Mouse (Mus musculus) MEL (cell line): ENCODE results near the gene Susd2.

Source experiments
- CTCF ChIP-seq, 3 experiments: IDR thresholded peaks in 2 of 3; conservative IDR thresholded peaks in 1 of 3; 2 replicates each; pipeline ENCODE4 v1.5.1; 2011 to 2012; ENCODE audit warnings: low read length in 3 of 3, low read depth in 2 of 3, mild to moderate bottlenecking in 2 of 3, improper control_type of control experiment in 1 of 3, inconsistent platforms in 1 of 3, mixed read lengths in 1 of 3, moderate library complexity in 1 of 3; ENCODE audit not compliant: control insufficient read depth in 1 of 3, insufficient read depth in 1 of 3, poor library complexity in 1 of 3, severe bottlenecking in 1 of 3
- EP300 ChIP-seq, 2 experiments: IDR thresholded peaks; 2 replicates each; pipeline ENCODE4 v1.6.1; 2011; ENCODE audit warnings: improper control_type of control experiment in 2 of 2, low read length in 2 of 2, low read depth in 1 of 2, mild to moderate bottlenecking in 1 of 2
- MAX ChIP-seq: IDR thresholded peaks from 2 replicates; pipeline ENCODE4 v1.6.1; 2011; ENCODE audit warnings: low read length, improper control_type of control experiment
- POLR2A ChIP-seq, 2 experiments: IDR thresholded peaks; 2 replicates each; pipeline ENCODE4 v1.6.1; 2011 to 2012; ENCODE audit warnings: low read length in 2 of 2, mild to moderate bottlenecking in 2 of 2, control low read depth in 1 of 2, improper control_type of control experiment in 1 of 2, low read depth in 1 of 2, moderate library complexity in 1 of 2; ENCODE audit not compliant: control insufficient read depth in 1 of 2, insufficient read depth in 1 of 2, poor library complexity in 1 of 2
- TAL1 ChIP-seq: IDR thresholded peaks from 2 replicates; pipeline ENCODE4 v1.6.1; 2012; ENCODE audit warnings: mild to moderate bottlenecking, inconsistent platforms, low read length, moderate library complexity, mixed read lengths
- ZMIZ1 ChIP-seq: IDR thresholded peaks from 2 replicates; pipeline ENCODE4 v1.6.1; 2012; ENCODE audit warnings: low read depth, mild to moderate bottlenecking, inconsistent platforms, low read length, improper control_type of control experiment, moderate library complexity

- TF ChIP-seq ZMIZ1 (no peak), TAL1 (no peak), CTCF (IDR thresholded peaks at IDR 0.05 in 2 of 3, conservative IDR thresholded peaks at IDR 0.05 in 1 of 3; ENCODE audit: control insufficient read depth in 1 of 3, insufficient read depth in 1 of 3, low read depth in 2 of 3, low read length in 3 of 3, poor library complexity in 1 of 3, severe bottlenecking in 1 of 3) (no peak), POLR2A (IDR thresholded peaks at IDR 0.05; ENCODE audit: control insufficient read depth in 1 of 2, insufficient read depth in 1 of 2, low read depth in 1 of 2, low read length in 2 of 2, poor library complexity in 1 of 2) (no peak), MAX (no peak), EP300 (IDR thresholded peaks at IDR 0.05; ENCODE audit: low read depth in 1 of 2, low read length in 2 of 2) (no peak)
These were observed 18.8 kb upstream of the Susd2 start for GRCm38 (mm10) chr10:75662575-75662974.
